Mouse (Mus musculus) splenic B cell, adult 2 months (primary cell): ENCODE measurements around the gene Prr22.
A peak's percentile ranks its signal among the peaks of the same experiment; 100 is the strongest.

Experiments used
- DNase-seq: peaks from one replicate; pipeline ENCODE4 v3.0.0-alpha.2; 2011; ENCODE audit warnings: low read depth, low spot score
- H3K27me3 ChIP-seq: 2 replicates; pipeline ENCODE4 v1.6.1; 2012; ENCODE audit warnings: mild to moderate bottlenecking, low read length, moderate library complexity, mixed read lengths; ENCODE audit not compliant: control insufficient read depth, poor library complexity, insufficient read depth, severe bottlenecking
- H3K36me3 ChIP-seq: 2 replicates; pipeline ENCODE4 v1.6.1; 2012; ENCODE audit warnings: mild to moderate bottlenecking, low read length, moderate library complexity, mixed read lengths; ENCODE audit not compliant: control insufficient read depth, poor library complexity, insufficient read depth, severe bottlenecking

The Prr22 gene

DNA sequence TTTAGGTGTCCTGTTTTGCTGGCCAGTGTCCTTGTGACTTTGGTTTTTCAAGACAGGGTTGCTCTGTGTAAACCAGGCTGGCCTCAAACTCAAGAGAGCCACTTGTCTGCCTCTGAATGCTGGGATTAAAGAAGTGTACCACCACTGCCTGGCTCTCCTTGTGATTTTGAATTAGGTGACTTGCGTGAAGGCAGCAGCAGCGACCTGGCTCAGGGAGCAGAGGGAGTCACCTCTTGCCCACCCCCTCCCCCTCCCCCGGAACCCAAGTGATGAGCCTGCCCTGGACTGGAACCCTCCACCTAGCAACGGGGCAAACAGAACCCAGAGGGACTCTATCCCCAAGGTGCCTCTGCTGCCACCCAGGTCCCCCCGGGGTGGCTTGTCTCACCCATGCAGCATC, at the start of gene Prr22:
Gene Prr22, plus strand, starts transcription at position 301 of the 400 bp plus-strand sequence.
- no peak for DNase-seq
- no peaks in the 10 kb centered on the region for H3K27me3 ChIP-seq
- peaks cover 7% of the 10 kb centered on the region for H3K36me3 ChIP-seq

DNA sequence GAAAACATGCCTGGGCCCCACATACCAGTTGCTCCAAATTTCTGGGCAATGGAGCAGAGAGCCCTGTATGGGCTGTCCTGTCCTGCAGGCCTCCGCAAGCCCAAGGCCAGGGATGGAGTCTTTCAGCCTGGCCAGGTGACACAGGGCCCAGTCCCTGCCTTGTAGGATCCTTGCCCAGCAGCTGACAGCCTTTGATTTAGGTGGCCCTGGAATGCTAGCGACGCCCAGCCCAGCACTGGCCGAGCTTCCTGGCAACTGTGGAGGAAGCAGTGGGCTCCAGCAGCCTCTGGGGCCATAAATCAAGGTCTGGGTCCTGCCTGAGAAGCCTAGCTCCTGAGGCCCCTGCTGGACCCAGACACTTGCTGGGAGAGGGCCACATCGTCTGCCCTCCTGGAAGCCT, 47.6 kb upstream of the Prr22 start:
- peaks cover 3% of the 10 kb centered on the region; the same call in 1 of the 2 replicates for H3K36me3 ChIP-seq
- no peak for DNase-seq

DNA sequence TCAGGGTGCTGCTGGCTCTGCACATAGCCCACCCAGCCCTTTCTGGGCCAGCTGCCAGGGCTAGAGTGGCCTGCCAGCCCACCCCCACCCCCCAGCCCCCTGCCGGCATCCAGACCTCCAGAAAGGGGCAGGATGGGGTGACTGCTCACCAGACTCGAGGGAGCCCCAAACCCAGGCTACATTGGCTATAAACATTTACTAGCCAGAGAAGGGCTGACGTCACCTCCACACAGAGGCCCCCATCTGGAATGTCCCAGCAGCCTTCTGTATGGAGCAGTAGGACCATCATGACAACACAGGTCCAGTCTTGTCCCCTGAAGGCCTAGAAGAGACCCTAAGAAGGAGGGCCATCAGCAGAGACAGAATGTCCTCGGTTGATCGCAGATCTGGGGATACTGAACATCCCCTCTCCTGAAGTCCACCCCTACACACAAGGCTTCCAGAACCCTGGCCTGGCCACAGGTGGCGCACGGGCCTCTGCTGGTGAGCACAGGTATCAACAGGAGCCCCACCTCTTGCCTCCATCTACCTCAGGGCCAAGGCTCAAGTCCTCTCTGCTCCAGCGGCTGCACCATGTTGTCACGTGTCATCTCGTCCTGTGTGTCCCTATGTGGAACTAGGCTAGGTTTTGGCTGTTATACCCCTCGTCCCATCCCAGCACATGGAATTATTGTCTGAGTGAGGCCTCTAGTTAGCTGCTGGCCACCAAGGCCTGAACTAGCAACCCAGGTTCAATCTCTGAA, 46.5 kb upstream of the Prr22 start:
- no peak for DNase-seq
- Histone ChIP-seq H3K27me3 (no peaks in the 10 kb centered on the region), H3K36me3 (peaks cover 3% of the 10 kb centered on the region; the same call in 1 of the 2 replicates)

More for the DNA sequence above, 47.6 kb upstream of the Prr22 start:
- H3K27me3 ChIP-seq: no peaks in the 10 kb centered on the region

DNA sequence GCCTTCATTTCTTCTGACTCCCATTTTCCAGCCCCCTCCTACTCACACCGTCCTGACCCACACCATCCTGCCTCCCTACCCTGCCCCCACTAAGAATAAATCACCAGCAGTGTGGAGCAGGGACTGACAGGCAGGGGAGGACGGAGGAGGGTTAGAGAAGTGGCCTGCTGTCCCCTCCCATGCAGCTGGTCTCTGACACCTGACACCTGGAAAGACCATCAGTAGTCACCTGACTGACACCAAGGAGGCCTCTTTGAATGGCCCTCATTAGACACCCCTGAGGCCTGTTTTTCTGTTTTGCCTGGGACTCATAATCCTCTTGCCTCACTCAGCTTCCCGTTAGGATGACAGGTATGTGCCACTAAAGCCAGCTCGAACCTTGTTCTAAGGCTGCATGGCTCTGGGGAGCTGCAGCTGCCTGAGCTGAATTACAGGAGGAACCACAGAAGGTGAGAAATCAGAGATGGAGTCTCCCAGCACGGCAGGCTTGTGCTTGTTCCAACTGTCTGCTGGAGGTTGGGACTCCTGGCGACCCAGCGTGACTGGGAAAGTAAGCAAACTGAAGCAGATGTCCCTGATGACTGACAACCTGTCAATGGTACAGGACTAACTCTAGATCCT, 42.9 kb upstream of the Prr22 start:
- no peak for DNase-seq
- no peaks in the 10 kb centered on the region for H3K27me3 ChIP-seq

DNA sequence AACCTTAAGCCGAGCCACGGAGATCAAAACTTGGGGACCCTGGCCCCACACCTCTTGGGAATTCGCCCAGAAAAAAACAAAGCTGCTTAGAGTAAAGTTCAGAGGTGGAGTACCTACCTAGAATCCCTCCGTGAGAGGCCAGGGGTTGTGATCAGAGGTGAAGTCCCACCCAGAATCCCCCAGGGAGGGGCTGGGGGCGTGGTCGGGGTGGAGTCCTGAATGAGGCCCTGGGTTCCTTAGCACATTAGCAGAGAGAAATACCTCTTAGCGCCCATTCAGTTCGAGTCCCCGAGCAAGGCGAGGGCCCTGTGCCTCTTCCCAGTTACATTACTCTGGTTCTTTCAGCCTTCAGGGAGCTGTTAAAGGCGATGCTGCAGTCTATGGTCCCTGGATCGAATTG, 42.4 kb upstream of the Prr22 start:
- H3K36me3 ChIP-seq: peaks cover 3% of the 10 kb centered on the region; the same call in 1 of the 2 replicates
- no peaks in the 10 kb centered on the region for H3K27me3 ChIP-seq
- peak; percentile 35 for DNase-seq

More for the DNA sequence above, 42.9 kb upstream of the Prr22 start:
- H3K36me3 ChIP-seq: peaks cover 3% of the 10 kb centered on the region; the same call in 1 of the 2 replicates

DNA sequence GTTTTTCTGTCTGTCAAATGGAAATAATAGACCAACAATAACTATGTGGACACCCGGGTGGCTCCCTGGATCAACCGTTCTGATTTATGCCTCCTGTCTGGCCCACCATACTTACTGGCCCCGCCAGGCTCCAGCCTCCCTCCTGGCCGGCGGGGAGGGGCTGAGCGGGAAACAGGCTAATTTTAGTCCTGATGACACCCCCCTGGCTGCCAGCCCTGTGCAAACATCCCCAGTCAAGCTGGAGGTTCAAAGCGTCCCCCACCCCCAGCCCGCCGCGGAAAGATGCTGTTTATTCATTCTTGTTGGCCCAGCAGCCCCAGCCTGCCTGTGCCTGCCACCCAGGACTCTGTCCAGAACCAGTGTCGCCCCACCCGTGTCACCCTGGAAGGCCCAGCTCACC, 41.9 kb upstream of the Prr22 start:
- no peaks in the 10 kb centered on the region for H3K27me3 ChIP-seq
- no peak for DNase-seq
- H3K36me3 ChIP-seq: no peaks in the 10 kb centered on the region

DNA sequence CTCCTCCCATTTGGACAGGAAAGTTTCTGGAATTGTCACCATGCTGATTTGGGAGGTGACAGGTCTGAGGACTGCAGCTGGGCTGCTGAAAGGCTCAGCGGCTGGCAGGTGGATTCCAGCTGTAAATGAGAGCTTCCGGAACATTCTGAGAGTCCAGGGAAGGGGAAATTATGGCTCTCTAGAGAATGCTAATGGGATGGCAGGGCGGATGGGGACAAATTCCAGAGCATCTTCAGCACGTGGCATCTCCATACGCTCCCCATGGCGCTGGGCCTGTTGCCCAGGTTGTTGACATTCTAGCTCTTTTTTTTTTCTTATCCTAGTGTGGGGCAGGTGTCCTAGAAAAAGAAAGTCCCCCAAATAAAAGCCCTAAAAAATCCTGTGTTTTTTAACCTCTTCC, 40.9 kb upstream of the Prr22 start:
- H3K27me3 ChIP-seq: no peaks in the 10 kb centered on the region
- DNase-seq: no peak
- no peaks in the 10 kb centered on the region for H3K36me3 ChIP-seq

DNA sequence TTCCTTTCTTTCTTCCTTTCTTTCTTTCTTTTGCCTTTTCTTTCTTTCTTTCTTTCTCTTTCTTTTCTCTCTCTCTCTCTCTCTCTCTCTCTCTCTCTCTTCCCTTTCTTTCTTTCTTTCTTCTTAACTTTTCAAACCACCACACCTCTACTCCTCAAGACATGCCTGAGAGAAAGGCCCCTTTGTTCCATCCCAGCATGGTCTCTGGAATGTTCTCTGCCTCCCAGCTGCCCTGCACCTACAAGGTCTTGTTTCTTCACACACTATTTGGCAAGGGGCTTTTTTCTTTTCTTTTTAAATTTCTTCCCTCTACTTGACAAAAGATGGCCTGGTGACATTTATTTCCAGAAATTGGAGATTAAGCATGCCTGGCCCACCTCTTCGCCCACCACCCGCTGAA, 40.4 kb upstream of the Prr22 start:
- DNase-seq: no peak
- H3K36me3 ChIP-seq: no peaks in the 10 kb centered on the region
- no peaks in the 10 kb centered on the region for H3K27me3 ChIP-seq

DNA sequence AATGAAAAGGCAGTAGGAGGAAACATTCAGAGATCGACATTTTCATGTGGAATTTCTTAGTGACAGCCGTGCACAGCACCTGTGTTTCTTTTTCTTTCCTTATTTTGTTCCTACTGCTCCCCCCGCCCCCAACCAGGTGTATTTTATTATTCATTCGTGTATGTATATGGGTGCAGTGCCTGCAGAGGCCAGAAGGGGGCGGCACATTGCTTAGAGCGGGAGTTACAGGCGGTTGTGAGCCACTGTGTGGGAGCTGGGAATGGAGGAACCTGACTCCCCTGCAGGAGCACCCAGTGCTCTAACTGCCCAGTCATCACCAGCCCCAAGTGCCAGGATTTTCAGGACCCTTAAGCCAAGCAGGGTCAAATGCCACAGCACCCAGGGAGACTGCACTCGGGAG, 33.5 kb upstream of the Prr22 start:
- DNase-seq: peak; percentile 38
- no peaks in the 10 kb centered on the region for H3K27me3 ChIP-seq
- H3K36me3 ChIP-seq: no peaks in the 10 kb centered on the region

DNA sequence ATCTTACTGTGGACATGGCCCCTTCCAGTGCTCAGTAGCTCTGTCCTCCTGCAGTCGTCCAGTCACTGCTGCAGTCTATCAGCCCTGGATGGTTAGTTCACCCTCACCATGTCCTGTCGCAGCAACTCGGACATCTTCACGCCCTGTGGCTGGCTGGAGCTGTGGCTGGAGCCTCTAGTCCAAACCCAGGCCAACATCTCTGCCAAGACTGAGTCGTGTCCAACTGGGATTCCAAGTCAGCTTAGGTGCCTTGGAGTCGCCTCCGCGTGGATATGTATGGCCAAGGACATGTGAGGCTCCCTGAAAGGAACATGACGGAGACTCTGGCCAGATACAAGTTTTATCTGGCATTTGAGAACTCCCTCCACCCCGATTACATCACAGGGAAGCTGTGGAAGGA, 31.8 kb upstream of the Prr22 start:
- no peaks in the 10 kb centered on the region for H3K36me3 ChIP-seq
- DNase-seq: no peak
- no peaks in the 10 kb centered on the region for H3K27me3 ChIP-seq

DNA sequence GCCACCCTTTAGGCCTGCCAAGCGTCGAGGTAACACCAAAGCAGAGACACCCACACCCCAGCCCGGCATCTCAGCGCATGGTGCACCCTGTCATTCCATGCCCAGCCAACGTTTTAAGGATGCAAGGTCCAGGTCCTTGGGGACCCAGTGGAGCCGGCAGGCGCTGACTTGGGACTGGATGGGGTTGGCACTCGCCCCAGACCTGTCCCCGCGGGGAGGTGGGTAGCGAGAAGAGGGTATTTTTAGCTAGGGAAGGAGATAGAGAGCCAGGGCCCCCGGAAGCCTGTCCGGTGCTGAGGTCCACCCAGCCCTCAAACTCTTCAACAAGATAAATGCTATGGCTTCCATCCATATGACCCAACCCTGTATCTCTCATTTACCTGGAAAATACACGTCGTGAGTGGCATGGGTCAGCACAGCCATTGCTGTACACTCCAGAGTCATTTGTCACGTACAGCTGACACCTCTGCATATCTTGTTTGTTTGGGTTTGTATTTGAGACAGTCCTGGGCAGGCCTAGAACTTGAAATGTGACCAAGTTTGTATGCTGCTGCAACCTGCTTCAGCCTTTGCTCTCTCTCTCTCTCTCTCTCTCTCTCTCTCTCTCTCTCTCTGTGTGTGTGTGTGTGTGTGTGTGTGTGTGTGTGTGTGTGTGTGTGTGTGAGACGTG, 29.8 kb upstream of the Prr22 start:
- DNase-seq: no peak
- H3K27me3 ChIP-seq: no peaks in the 10 kb centered on the region
- H3K36me3 ChIP-seq: no peaks in the 10 kb centered on the region

DNA sequence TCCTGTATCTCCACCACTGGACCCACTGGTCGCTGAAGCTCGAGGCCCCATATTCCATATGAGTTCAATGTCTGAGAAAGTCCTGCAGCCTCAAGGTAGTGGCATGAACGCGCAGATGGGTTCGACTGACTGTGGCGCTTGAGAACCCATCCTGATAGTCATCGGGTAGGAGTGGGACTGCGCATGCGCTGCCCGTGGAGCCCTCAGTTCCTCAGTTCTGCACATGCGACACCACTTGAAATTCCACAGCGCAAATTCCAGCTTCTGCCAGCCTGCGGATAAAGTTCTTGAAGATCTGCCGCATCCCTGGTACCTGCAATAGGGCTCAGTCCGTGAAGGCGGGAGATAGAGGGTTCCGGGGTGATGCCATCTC, 29.3 kb upstream of the Prr22 start:
- DNase-seq: no peak
- no peaks in the 10 kb centered on the region for H3K27me3 ChIP-seq
- H3K36me3 ChIP-seq: no peaks in the 10 kb centered on the region

DNA sequence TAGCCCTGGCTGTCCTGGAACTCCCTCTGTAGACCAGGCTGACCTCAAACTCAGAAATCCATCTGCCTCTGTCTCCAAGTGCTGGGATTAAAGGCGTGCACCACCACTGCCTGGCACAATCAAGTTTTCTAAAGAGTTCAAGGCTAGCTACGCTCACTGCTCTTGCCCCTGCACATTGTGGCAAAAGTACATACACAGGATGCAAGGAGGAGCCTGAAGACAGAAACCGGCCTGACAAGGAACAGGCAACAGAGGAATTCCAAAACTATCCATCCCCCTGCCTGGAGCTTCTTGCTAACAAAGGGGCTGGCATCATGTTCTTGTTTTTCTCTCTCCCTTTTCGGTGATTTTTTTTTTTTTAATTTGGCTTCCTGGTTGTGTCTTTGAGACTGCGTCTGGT, 25.9 kb upstream of the Prr22 start:
- Histone ChIP-seq H3K27me3 (no peaks in the 10 kb centered on the region), H3K36me3 (no peaks in the 10 kb centered on the region)
- no peak for DNase-seq

DNA sequence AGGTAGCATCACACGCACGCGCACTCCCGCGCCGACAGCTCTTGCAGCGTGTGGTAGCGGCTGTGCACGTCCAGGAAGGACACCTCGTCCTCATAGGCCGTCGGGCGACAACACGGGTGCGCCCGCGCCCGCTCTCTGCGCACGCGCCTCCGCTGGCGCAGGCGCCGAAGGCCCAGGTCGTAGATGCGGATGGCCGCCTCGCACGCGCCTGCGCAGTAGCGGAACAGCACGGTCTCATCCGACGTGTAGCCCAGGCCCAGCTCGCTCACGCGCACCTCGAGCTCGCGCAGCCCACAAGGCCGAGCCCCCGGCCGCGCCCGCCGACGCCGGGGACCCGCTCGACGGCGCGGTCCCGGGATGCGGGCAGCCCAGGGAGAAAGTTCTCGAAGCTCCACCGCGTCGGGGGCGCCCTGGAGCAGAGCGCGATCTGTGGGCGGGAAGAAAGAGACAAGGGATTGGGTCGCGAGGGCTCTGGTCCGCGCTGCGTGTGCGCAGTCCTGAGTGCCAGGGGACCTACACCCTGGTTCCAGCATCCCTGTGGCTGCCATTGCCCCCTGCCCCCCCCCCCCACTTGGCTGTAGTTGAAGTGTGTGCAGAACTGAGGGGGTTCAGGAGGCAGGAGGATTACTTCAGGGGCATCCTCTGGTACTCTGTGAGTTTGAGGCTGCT, 18.5 kb upstream of the Prr22 start:
- Histone ChIP-seq H3K27me3 (no peaks in the 10 kb centered on the region), H3K36me3 (no peaks in the 10 kb centered on the region)
- DNase-seq: peak; percentile 37

DNA sequence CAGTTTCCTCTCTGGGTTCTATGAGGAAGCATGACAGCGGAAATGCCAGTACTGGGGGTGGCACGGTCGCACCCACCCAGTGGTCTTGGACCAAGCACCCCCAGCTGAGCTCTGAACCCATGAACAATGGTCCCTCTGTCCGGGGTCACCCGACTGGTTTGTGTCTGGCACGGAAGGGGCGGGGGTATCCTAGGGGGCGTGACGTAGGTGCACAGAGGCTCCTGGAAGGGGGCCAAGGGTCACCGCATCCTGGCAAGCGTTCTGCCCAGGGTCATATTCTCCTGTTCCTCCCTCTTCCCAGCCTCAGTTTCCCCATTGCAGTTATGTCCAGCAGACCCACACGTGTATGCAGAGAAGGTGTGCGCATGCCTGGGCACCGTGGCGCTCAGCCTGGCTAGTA, 16.6 kb upstream of the Prr22 start:
- DNase-seq: no peak

More for the DNA sequence above, 16.6 kb upstream of the Prr22 start:
- no peaks in the 10 kb centered on the region for H3K36me3 ChIP-seq
- H3K27me3 ChIP-seq: no peaks in the 10 kb centered on the region
